Mouse (Mus musculus) erythroid progenitor cell, adult 5-6 weeks (primary cell): ENCODE measurements around the gene Smyd3. TPM values are rescaled to one million over a fixed set of nuclear protein-coding genes. Genes with fewer than 3 reads are reported as not detected.

Experiments used
- ATAC-seq: replicated peaks from 2 replicates; pipeline ENCODE4 v1.8.0; 2016; ENCODE audit warnings: moderate number of reproducible peaks, mild to moderate bottlenecking, moderate TSS enrichment, inconsistent platforms; ENCODE audit not compliant: poor library complexity, low FRiP score, severe bottlenecking
- total RNA-seq, 2 experiments: library from RNA; stranded (forward) in 1 of 2; stranded (reverse) in 1 of 2; fragments of 150-400 nt in 1 of 2; fragments of 186-747, 209-891 nt in 1 of 2; gene quantifications; 2 replicates each; pipeline versions ENCODE4 v1.2.3 to v1.2.4; 2015 to 2017; ENCODE audit warnings: low replicate concordance in 2 of 2

Gene Smyd3
- total RNA-seq, 2 experiments from 2014 or later: 0.42 to 7.8 TPM

GRCm38 (mm10) chr1:179059286-179060112, 458.3 kb downstream of the Smyd3 start:
- ATAC-seq: no peak

GRCm38 (mm10) chr1:179058675-179059074, 459.2 kb downstream of the Smyd3 start:
- no peak for ATAC-seq

- ATAC-seq: peak; percentile 70; the same call in 1 of the 2 replicates
Observed at GRCm38 (mm10) chr1:179055760-179056159, 462.1 kb downstream of the Smyd3 start.

- ATAC-seq: peak; percentile 43
Observed at GRCm38 (mm10) chr1:179054385-179055116, 463.3 kb downstream of the Smyd3 start.

DNA sequence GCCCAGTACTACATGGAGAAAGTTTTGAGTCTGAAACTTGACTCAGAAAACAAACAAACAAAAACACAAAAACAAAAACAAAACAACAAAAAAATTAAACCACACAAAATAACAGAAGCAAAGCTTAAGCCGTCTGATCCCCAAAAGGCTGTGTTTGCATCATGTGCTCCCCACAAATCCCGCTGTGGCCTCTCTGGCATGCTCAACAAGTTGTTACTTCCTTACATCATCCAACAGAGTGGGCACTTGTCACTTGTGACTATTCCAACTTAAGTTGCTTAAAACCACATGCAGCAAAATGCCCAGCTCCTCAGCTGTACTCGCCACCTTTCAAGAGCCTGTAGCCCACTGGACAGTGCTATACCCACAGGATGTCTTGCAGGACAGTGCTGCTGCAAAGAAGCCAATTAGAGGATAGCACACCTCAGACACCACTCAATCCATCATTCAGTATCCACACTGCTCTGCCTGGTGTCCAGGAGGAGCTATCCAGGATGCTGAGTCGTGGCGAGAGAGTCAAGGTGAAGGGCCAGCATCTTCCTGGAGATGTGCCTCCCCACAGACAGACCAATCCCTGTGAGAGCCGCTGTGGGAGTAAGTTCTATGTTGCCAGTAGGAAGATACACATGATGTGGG, 465.2 kb downstream of the Smyd3 start:
- no peak for ATAC-seq

GRCm38 (mm10) chr1:179047931-179048596, 469.8 kb downstream of the Smyd3 start:
- no peak for ATAC-seq

GRCm38 (mm10) chr1:179045856-179046714, 471.8 kb downstream of the Smyd3 start:
- ATAC-seq: no peak

GRCm38 (mm10) chr1:179044165-179044564, 473.7 kb downstream of the Smyd3 start:
- no peak for ATAC-seq

- ATAC-seq: no peak
Observed at GRCm38 (mm10) chr1:179043644-179044043, 474.2 kb downstream of the Smyd3 start.

DNA sequence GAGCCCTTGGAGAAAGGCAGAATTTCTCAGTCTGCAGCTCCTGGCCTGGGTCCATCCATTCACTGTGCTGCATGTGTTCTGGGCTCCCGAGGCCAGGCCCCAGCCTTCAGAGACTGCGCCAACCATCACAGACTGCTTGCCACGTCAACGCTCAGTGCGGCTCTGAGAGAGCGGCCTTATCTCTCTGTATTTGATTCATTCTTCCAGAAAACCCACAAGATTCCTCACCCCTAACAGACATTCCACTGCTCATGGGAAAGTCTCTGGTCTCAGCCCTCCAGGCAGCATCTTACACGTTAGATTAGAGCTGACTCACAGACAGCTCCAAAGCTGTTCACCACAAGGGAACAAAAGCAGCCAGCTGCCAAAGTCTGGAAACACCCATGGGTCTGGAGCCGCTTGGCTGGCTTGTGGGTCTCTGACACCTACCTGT, 475.9 kb downstream of the Smyd3 start:
- no peak for ATAC-seq

GRCm38 (mm10) chr1:179041231-179041904, 476.5 kb downstream of the Smyd3 start:
- no peak for ATAC-seq

- no peak for ATAC-seq
Observed at GRCm38 (mm10) chr1:179038801-179039200, 479.0 kb downstream of the Smyd3 start.

- no peak for ATAC-seq
Observed at GRCm38 (mm10) chr1:179032947-179033346, 484.9 kb downstream of the Smyd3 start.

DNA sequence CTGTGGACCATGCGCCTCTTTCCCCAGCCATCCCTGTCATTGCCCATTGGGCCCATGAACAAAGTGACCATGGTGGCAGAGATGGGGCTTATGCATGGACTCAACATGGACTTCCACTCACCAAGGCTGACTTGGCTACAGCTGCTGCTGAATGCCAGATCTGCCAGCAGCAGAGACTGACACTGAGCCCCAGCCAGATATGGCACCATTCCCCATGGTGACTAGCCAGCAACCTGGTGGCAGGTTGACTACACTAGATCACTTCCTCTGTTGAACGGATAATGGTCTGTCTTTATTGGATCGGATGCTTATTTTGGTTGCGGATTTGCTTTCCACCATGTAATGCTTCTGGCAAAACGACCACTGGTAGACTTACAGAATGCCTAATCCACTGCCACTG, 486.3 kb downstream of the Smyd3 start:
- no peak for ATAC-seq

GRCm38 (mm10) chr1:179026614-179027013, 491.2 kb downstream of the Smyd3 start:
- ATAC-seq: no peak

GRCm38 (mm10) chr1:179025169-179025568, 492.7 kb downstream of the Smyd3 start:
- ATAC-seq: no peak

GRCm38 (mm10) chr1:179023486-179023885, 494.4 kb downstream of the Smyd3 start:
- no peak for ATAC-seq

DNA sequence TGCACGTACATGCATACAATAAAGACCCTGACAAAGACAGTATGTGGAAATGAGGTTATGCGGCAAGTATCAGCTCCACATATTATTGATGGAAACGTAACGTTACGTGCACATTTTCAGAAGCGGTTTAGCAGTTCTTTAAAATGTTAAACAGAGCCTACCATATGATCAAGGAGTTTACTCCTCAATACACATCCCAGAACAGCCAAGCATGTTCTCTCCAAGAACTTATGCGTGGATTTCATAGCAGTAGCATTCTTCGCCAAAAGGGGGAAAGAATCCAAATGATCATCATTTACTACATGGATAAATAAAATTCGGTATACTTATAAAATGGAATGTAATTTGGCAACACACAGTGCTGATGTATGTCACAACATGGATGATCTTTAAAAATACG, 500.4 kb downstream of the Smyd3 start:
- ATAC-seq: no peak

DNA sequence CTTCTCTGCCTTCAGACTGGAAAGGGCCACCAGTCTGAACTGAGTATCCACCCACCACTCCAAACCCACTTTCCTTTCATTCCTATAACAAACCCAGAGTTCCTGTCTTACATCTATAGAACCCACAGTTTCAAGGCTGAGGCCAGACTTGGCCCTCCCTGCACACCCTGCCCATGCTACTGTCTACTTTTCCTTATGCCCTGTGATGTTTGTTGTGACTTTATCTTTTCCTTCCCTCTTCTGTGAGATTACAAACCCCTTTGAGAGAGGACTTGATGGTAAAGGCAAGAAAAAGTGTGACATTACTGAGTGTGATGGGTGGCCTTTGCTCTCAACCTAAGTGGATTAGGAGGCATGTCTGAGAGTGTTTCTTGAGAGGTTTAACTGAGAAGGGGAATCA, 504.8 kb downstream of the Smyd3 start:
- no peak for ATAC-seq
